In genomic region chr7:126579172-126579571, GRCm38 (mm10) we compare ENCODE assay signal across 10 mouse cellular contexts. TPM values are rescaled to one million over a fixed set of nuclear protein-coding genes. Genes with fewer than 3 reads are reported as not detected.
DNase-seq lines count a peak whose midpoint lies in the region; ATAC-seq and TF ChIP-seq lines count a peak whose summit lies in the region.
"Had no signal": no experiment of that assay in that cellular context is flagged by ENCODE, and none has a peak within 500 bp of the region (broad histone marks: within the 10 kb centered on the region; RNA-seq: fewer than 3 reads in every experiment).

No protein-coding gene starts in this region.

- 60% methylated on average over 8 of the region's 8 CpGs for WGBS in hindbrain, embryonic 14.5 days
- 57% methylated on average over 8 of the region's 8 CpGs for WGBS in hindbrain, embryonic 12.5 days
- WGBS in liver, embryonic 14.5 days (ENCODE audit: insufficient replicate concordance) = 51% methylated on average over 8 of the region's 8 CpGs
- 77% methylated on average over 8 of the region's 8 CpGs for WGBS in thymus, adult 2 months

- H3K9ac ChIP-seq in hindbrain, embryonic 14.5 days = no peak overlapping the region
- no peak overlapping the region for H3K9ac ChIP-seq in hindbrain, embryonic 12.5 days
- no peak overlapping the region for H3K9ac ChIP-seq in liver, embryonic 14.5 days (replicated peaks)
- H3K9ac ChIP-seq: midbrain, embryonic 12.5 days had no signal

- H3K4me3 ChIP-seq in hindbrain, embryonic 14.5 days (replicated peaks; ENCODE audit: low read length) = no peak overlapping the region
- no peak overlapping the region for H3K4me3 ChIP-seq in hindbrain, embryonic 12.5 days
- no peak overlapping the region for H3K4me3 ChIP-seq in cortical plate, adult 2 months (ENCODE audit: insufficient read depth, low read length)
- no peak overlapping the region for H3K4me3 ChIP-seq in liver, embryonic 14.5 days (ENCODE audit: insufficient read depth in 1 of 2, low read depth in 2 of 2, low read length in 2 of 2)
- no peak overlapping the region for H3K4me3 ChIP-seq in thymus, adult 2 months (ENCODE audit: control insufficient read depth, insufficient read depth, low read length)
- H3K4me3 ChIP-seq: midbrain, embryonic 12.5 days had no signal

- H3K36me3 ChIP-seq in hindbrain, embryonic 14.5 days (replicated peaks; ENCODE audit: control insufficient read depth, insufficient read depth) = peaks cover 25% of the 10 kb centered on the region
- peaks cover 26% of the 10 kb centered on the region for H3K36me3 ChIP-seq in hindbrain, embryonic 12.5 days
- H3K36me3 ChIP-seq in liver, embryonic 14.5 days (replicated peaks; ENCODE audit: control insufficient read depth, insufficient read depth, low read depth) = no peaks in the 10 kb centered on the region
- no peaks in the 10 kb centered on the region for H3K36me3 ChIP-seq in thymus, adult 2 months (ENCODE audit: control insufficient read depth, insufficient read depth, low read length)

- no peak for ATAC-seq in hindbrain, embryonic 14.5 days (ENCODE audit: low FRiP score)
- ATAC-seq in hindbrain, embryonic 12.5 days (ENCODE audit: low FRiP score) = no peak
- no peak for ATAC-seq in liver, embryonic 14.5 days (ENCODE audit: insufficient read depth)
- ATAC-seq in erythroblast, adult 5-6 weeks (replicated peaks; ENCODE audit: low FRiP score, poor library complexity, severe bottlenecking) = no peak

- H3K9me3 ChIP-seq in hindbrain, embryonic 14.5 days (ENCODE audit: control insufficient read depth, low read length) = no peaks in the 10 kb centered on the region
- no peaks in the 10 kb centered on the region for H3K9me3 ChIP-seq in hindbrain, embryonic 12.5 days (replicated peaks)
- no peaks in the 10 kb centered on the region for H3K9me3 ChIP-seq in liver, embryonic 14.5 days (ENCODE audit: control insufficient read depth, low read length)
- H3K9me3 ChIP-seq: midbrain, embryonic 12.5 days had no signal

- TF ChIP-seq CTCF in cortical plate, adult 2 months (IDR thresholded peaks at IDR 0.05; ENCODE audit: extremely low read depth, insufficient read depth, low read length) = peak; percentile 49
- peak; percentile 78 for TF ChIP-seq CTCF in liver, embryonic 14.5 days (IDR thresholded peaks at IDR 0.05; ENCODE audit: low read depth)
- peak; percentile 72; the same call in 1 of the 2 replicates for TF ChIP-seq CTCF in thymus, adult 2 months (IDR thresholded peaks at IDR 0.05; ENCODE audit: borderline replicate concordance, control insufficient read depth, extremely low read depth, insufficient read depth, low read length, poor library complexity)

- no peaks in the 10 kb centered on the region for H3K27me3 ChIP-seq in hindbrain, embryonic 14.5 days (ENCODE audit: control insufficient read depth, insufficient read depth, low read length)
- no peaks in the 10 kb centered on the region for H3K27me3 ChIP-seq in hindbrain, embryonic 12.5 days
- H3K27me3 ChIP-seq in liver, embryonic 14.5 days (ENCODE audit: control insufficient read depth, insufficient read depth, low read length) = no peaks in the 10 kb centered on the region
- no peaks in the 10 kb centered on the region for H3K27me3 ChIP-seq in thymus, adult 2 months (ENCODE audit: control insufficient read depth, insufficient read depth, low read length)
- H3K27me3 ChIP-seq: midbrain, embryonic 12.5 days had no signal

- TF ChIP-seq EP300 in liver, embryonic 14.5 days (IDR thresholded peaks at IDR 0.05; ENCODE audit: low read depth) = no peak

- no peak overlapping the region for H3K4me2 ChIP-seq in hindbrain, embryonic 14.5 days (replicated peaks)
- no peak overlapping the region for H3K4me2 ChIP-seq in hindbrain, embryonic 12.5 days (replicated peaks)
- no peak overlapping the region for H3K4me2 ChIP-seq in liver, embryonic 14.5 days (ENCODE audit: low read depth)
- H3K4me2 ChIP-seq: midbrain, embryonic 12.5 days had no signal

- H3K4me1 ChIP-seq in hindbrain, embryonic 14.5 days (replicated peaks; ENCODE audit: control insufficient read depth, insufficient read depth, low read length) = peaks cover 15% of the 10 kb centered on the region; the same call in 1 of the 2 replicates
- peaks cover 6% of the 10 kb centered on the region for H3K4me1 ChIP-seq in hindbrain, embryonic 12.5 days
- no peaks in the 10 kb centered on the region for H3K4me1 ChIP-seq in cortical plate, adult 2 months (ENCODE audit: control insufficient read depth, insufficient read depth, low read length)
- peaks cover 3 to 7% of the 10 kb centered on the region in 2 experiments; a peak in 3 of 4 replicates for H3K4me1 ChIP-seq in liver, embryonic 14.5 days (replicated peaks; ENCODE audit: control insufficient read depth in 2 of 2, insufficient read depth in 2 of 2, low read length in 1 of 2)
- H3K4me1 ChIP-seq in thymus, adult 2 months (replicated peaks; ENCODE audit: control insufficient read depth, insufficient read depth, low read length) = peaks cover 7% of the 10 kb centered on the region

- no peak for TF ChIP-seq POLR2A in cortical plate, adult 2 months (IDR thresholded peaks at IDR 0.05; ENCODE audit: extremely low read depth, insufficient read depth, low read length)
- no peak for TF ChIP-seq POLR2A in thymus, adult 2 months (IDR thresholded peaks at IDR 0.05; ENCODE audit: control insufficient read depth, extremely low read depth, insufficient read depth, low read length, poor library complexity)

- H3K27ac ChIP-seq in hindbrain, embryonic 14.5 days = no peak overlapping the region
- no peak overlapping the region for H3K27ac ChIP-seq in hindbrain, embryonic 12.5 days
- no peak overlapping the region for H3K27ac ChIP-seq in cortical plate, adult 2 months (ENCODE audit: insufficient read depth, low read length)
- no peak overlapping the region for H3K27ac ChIP-seq in liver, embryonic 14.5 days
- H3K27ac ChIP-seq in thymus, adult 2 months (ENCODE audit: control insufficient read depth, insufficient read depth, low read length) = no peak overlapping the region
- H3K27ac ChIP-seq: midbrain, embryonic 12.5 days had no signal

- peak; percentile 36 for DNase-seq in hindbrain, embryonic 14.5 days (ENCODE audit: low spot score)
- DNase-seq in 3134 (ENCODE audit: extremely low read depth, insufficient read length, low spot score) = peak; percentile 39
- peak; percentile 64 to 65 for DNase-seq in B cell, adult 2 months
- DNase-seq in liver, embryonic 14.5 days (ENCODE audit: low read depth in 3 of 3, low spot score in 3 of 3) = no peak
- DNase-seq in thymus, adult 2 months = peak; percentile 57

RNA-seq across cellular contexts. Expression of gene Apobr, which starts 5.6 kb away (rescaled TPM):
- 0.26 and 0.36 TPM in 2 replicates for polyA plus RNA-seq in hindbrain, embryonic 14.5 days (2014; fragmentation: Nextera tagmentation; extraction: Ambion mirVana)
- 0.39 and 0.43 TPM in 2 replicates for polyA plus RNA-seq in hindbrain, embryonic 12.5 days (2016; fragmentation: Nextera tagmentation; extraction: Ambion mirVana)
- polyA plus RNA-seq in cortical plate, adult 2 months (2012; rRNA removed) = 0.84 and 0.93 TPM in 2 replicates
- 1.2 and 1.6 TPM in 2 replicates for polyA plus RNA-seq in liver, embryonic 14.5 days (2012; rRNA removed)
- 0.69 TPM in 2 replicates for polyA plus RNA-seq in liver, embryonic 14.5 days (2014; fragmentation: Nextera tagmentation; extraction: Ambion mirVana)
- polyA plus RNA-seq in thymus, adult 2 months (2012; rRNA removed) = 6.8 and 7.2 TPM in 2 replicates
- 4.8 and 9.8 TPM in 2 replicates for total RNA-seq in erythroblast, adult 5-6 weeks (2015; ENCODE audit: low replicate concordance)
- 9.3 and 9.5 TPM in 2 replicates for total RNA-seq in erythroblast, adult 5-6 weeks (2017; ENCODE audit: low replicate concordance)

RNA-seq across cellular contexts. Expression of gene Cln3, which starts 6.4 kb away (rescaled TPM):
- polyA plus RNA-seq in hindbrain, embryonic 14.5 days (2014; fragmentation: Nextera tagmentation; extraction: Ambion mirVana) = 24.7 and 24.8 TPM in 2 replicates
- 31.7 and 33.7 TPM in 2 replicates for polyA plus RNA-seq in hindbrain, embryonic 12.5 days (2016; fragmentation: Nextera tagmentation; extraction: Ambion mirVana)
- 41.8 and 42.3 TPM in 2 replicates for polyA plus RNA-seq in cortical plate, adult 2 months (2012; rRNA removed)
- polyA plus RNA-seq in liver, embryonic 14.5 days (2012; rRNA removed) = 8.4 and 8.8 TPM in 2 replicates
- polyA plus RNA-seq in liver, embryonic 14.5 days (2014; fragmentation: Nextera tagmentation; extraction: Ambion mirVana) = 7.2 and 9.7 TPM in 2 replicates
- polyA plus RNA-seq in thymus, adult 2 months (2012; rRNA removed) = 90.6 and 141 TPM in 2 replicates
- total RNA-seq in erythroblast, adult 5-6 weeks (2015; ENCODE audit: low replicate concordance) = 4.4 and 30.9 TPM in 2 replicates
- total RNA-seq in erythroblast, adult 5-6 weeks (2017; ENCODE audit: low replicate concordance) = 9.1 and 9.9 TPM in 2 replicates

RNA-seq across cellular contexts. Expression of gene Eif3c, which starts 13.0 kb away (rescaled TPM):
- 162 and 165 TPM in 2 replicates for polyA plus RNA-seq in hindbrain, embryonic 14.5 days (2014; fragmentation: Nextera tagmentation; extraction: Ambion mirVana)
- polyA plus RNA-seq in hindbrain, embryonic 12.5 days (2016; fragmentation: Nextera tagmentation; extraction: Ambion mirVana) = 201 and 206 TPM in 2 replicates
- polyA plus RNA-seq in cortical plate, adult 2 months (2012; rRNA removed) = 102 and 103 TPM in 2 replicates
- polyA plus RNA-seq in liver, embryonic 14.5 days (2012; rRNA removed) = 45.7 and 58.0 TPM in 2 replicates
- 94.4 and 96.2 TPM in 2 replicates for polyA plus RNA-seq in liver, embryonic 14.5 days (2014; fragmentation: Nextera tagmentation; extraction: Ambion mirVana)
- polyA plus RNA-seq in thymus, adult 2 months (2012; rRNA removed) = 120 and 126 TPM in 2 replicates
- 44.2 and 57.9 TPM in 2 replicates for total RNA-seq in erythroblast, adult 5-6 weeks (2015; ENCODE audit: low replicate concordance)
- total RNA-seq in erythroblast, adult 5-6 weeks (2017; ENCODE audit: low replicate concordance) = 79.4 and 87.0 TPM in 2 replicates

RNA-seq across cellular contexts. Expression of gene Il27, which starts 15.6 kb away (rescaled TPM):
- not detected in 2 replicates for polyA plus RNA-seq in hindbrain, embryonic 14.5 days (2014; fragmentation: Nextera tagmentation; extraction: Ambion mirVana)
- polyA plus RNA-seq in hindbrain, embryonic 12.5 days (2016; fragmentation: Nextera tagmentation; extraction: Ambion mirVana) = not detected in 2 replicates
- polyA plus RNA-seq in cortical plate, adult 2 months (2012; rRNA removed) = 0.19 TPM in 1 of 2 replicates, not detected in the other
- polyA plus RNA-seq in liver, embryonic 14.5 days (2012; rRNA removed) = 0.07 TPM in 1 of 2 replicates, not detected in the other
- polyA plus RNA-seq in liver, embryonic 14.5 days (2014; fragmentation: Nextera tagmentation; extraction: Ambion mirVana) = not detected in 2 replicates
- polyA plus RNA-seq in thymus, adult 2 months (2012; rRNA removed) = 1.8 and 3.0 TPM in 2 replicates
- not detected in 2 replicates for total RNA-seq in erythroblast, adult 5-6 weeks (2015; ENCODE audit: low replicate concordance)
- not detected in 2 replicates for total RNA-seq in erythroblast, adult 5-6 weeks (2017; ENCODE audit: low replicate concordance)
- polyA plus RNA-seq: frontal cortex, adult 2 months; midbrain, embryonic 12.5 days had no signal

RNA-seq across cellular contexts. Expression of gene Nupr1, which starts 51.5 kb away (rescaled TPM):
- 11.4 and 12.4 TPM in 2 replicates for polyA plus RNA-seq in hindbrain, embryonic 14.5 days (2014; fragmentation: Nextera tagmentation; extraction: Ambion mirVana)
- polyA plus RNA-seq in hindbrain, embryonic 12.5 days (2016; fragmentation: Nextera tagmentation; extraction: Ambion mirVana) = 2.8 and 3.8 TPM in 2 replicates
- polyA plus RNA-seq in cortical plate, adult 2 months (2012; rRNA removed) = 21.6 and 23.1 TPM in 2 replicates
- polyA plus RNA-seq in liver, embryonic 14.5 days (2012; rRNA removed) = 1.9 and 2.6 TPM in 2 replicates
- polyA plus RNA-seq in liver, embryonic 14.5 days (2014; fragmentation: Nextera tagmentation; extraction: Ambion mirVana) = 1.3 and 3.2 TPM in 2 replicates
- polyA plus RNA-seq in thymus, adult 2 months (2012; rRNA removed) = 5.2 and 7.1 TPM in 2 replicates
- total RNA-seq in erythroblast, adult 5-6 weeks (2015; ENCODE audit: low replicate concordance) = 10.4 and 11.9 TPM in 2 replicates
- 5.9 and 9.0 TPM in 2 replicates for total RNA-seq in erythroblast, adult 5-6 weeks (2017; ENCODE audit: low replicate concordance)

Comparison
In these comparisons a context has a peak if more than half of its experiments do, and no peak if none do; other contexts are left out.
1. DNase-seq: peak in hindbrain, embryonic 14.5 days (single experiment), 3134 (single experiment), B cell, adult 2 months (2 of 2) and thymus, adult 2 months (single experiment); none in liver, embryonic 14.5 days (0 of 3).
2. Peak in every context shown above with its lines, with median percentiles within 50 percentile points of each other: CTCF ChIP-seq.